Mouse (Mus musculus) cortical plate, adult 2 months (tissue): ENCODE results near the gene Epyc.

Experiments used
- CTCF ChIP-seq: fragments of 200-500 bp; IDR thresholded peaks from 2 replicates; pipeline ENCODE4 v1.5.1; 2011; ENCODE audit warnings: mild to moderate bottlenecking, control low read depth, low read length; ENCODE audit not compliant: insufficient read depth; ENCODE audit errors: extremely low read depth
- POLR2A ChIP-seq: fragments of 200-500 bp; IDR thresholded peaks from 2 replicates; pipeline ENCODE4 v1.6.1; 2011; ENCODE audit warnings: mild to moderate bottlenecking, low read length, control low read depth; ENCODE audit not compliant: insufficient read depth; ENCODE audit errors: extremely low read depth

DNA sequence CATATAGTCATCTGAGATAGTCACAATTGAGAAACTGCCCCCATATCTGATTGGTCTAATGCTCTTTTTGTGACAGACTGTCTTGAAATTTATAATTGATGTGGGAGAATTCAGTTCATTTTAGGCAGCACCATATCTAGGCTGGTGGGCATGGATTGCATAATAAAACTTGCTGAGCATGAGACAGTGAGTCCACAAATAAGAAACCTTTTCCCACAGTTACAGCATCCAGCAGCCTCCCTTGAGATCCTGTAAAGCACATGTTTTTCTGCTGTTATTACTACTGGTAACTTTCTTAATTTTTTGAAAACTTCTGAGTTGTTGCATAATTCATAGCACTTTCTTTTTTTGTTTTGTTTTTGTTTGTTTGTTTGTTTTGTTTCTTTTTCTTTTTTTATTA is 39.1 kb downstream of the Epyc start:
- TF ChIP-seq POLR2A (no peak), CTCF (no peak)
